Mouse (Mus musculus) midbrain, postnatal 0 days (tissue): ENCODE measurements around the gene Ccdc121. TPM values are rescaled to one million over a fixed set of nuclear protein-coding genes. Genes with fewer than 3 reads are reported as not detected.
A peak's percentile ranks its signal among the peaks of the same experiment; 100 is the strongest.

Source experiments
- ATAC-seq: fragments of 200-750 bp; cut with Nextera tagmentation; 2 replicates; pipeline ENCODE4 v1.8.0; 2017; ENCODE audit warnings: moderate number of reproducible peaks, mild to moderate bottlenecking, moderate TSS enrichment, moderate library complexity; ENCODE audit not compliant: low FRiP score
- DNase-seq: peaks from one replicate; pipeline ENCODE4 v3.0.0-alpha.2; 2015; ENCODE audit warnings: low spot score
- H3K27ac ChIP-seq: fragments of 300-500 bp; sonication (generic); 2 replicates; pipeline ENCODE4 v1.5.1; 2014; ENCODE audit warnings: low read depth, mild to moderate bottlenecking, low read length, mixed read lengths
- H3K27me3 ChIP-seq: fragments of 300-500 bp; sonication (generic); 2 replicates; pipeline ENCODE4 v1.6.1; 2014; ENCODE audit warnings: low read length, control low read depth, mixed read lengths; ENCODE audit not compliant: insufficient read depth
- H3K36me3 ChIP-seq: fragments of 300-500 bp; sonication (generic); 2 replicates; pipeline ENCODE4 v1.6.1; 2014; ENCODE audit warnings: low read length, control low read depth, mixed read lengths; ENCODE audit not compliant: insufficient read depth
- H3K4me1 ChIP-seq: fragments of 300-500 bp; sonication (generic); 2 replicates; pipeline ENCODE4 v1.6.1; 2014; ENCODE audit warnings: mild to moderate bottlenecking, control low read depth, antibody characterized with exemption, low read length, mixed read lengths; ENCODE audit not compliant: insufficient read depth
- H3K4me2 ChIP-seq: fragments of 300-500 bp; sonication (generic); 2 replicates; pipeline ENCODE4 v1.6.1; 2014; ENCODE audit warnings: low read depth, mild to moderate bottlenecking, low read length, mixed read lengths; ENCODE audit not compliant: poor library complexity, severe bottlenecking
- H3K4me3 ChIP-seq: fragments of 300-500 bp; sonication (generic); 2 replicates; pipeline ENCODE4 v1.5.1; 2014; ENCODE audit warnings: low read depth, mild to moderate bottlenecking, low read length, moderate library complexity
- H3K9ac ChIP-seq: fragments of 300-500 bp; sonication (generic); replicated peaks from 2 replicates; pipeline ENCODE4 v1.6.1; 2014; ENCODE audit warnings: mild to moderate bottlenecking, low read length, moderate library complexity, mixed read lengths; ENCODE audit not compliant: poor library complexity, severe bottlenecking
- H3K9me3 ChIP-seq: fragments of 300-500 bp; sonication (generic); 2 replicates; pipeline ENCODE4 v1.6.1; 2016; ENCODE audit warnings: low read length, control low read depth
- CTCF ChIP-seq: IDR thresholded peaks from 2 replicates; pipeline ENCODE4 v1.5.1; 2016; ENCODE audit warnings: antibody characterized with exemption, mild to moderate bottlenecking
- WGBS: fragments of 180-500 bp; shearing (Covaris S2); extraction: QIAGEN DNeasy Blood & Tissue Kit; methylation state at CpG from one replicate; pipeline ENCODE4 v1.1.7; 2014; 5-methylcytosine and 5-hydroxymethylcytosine counted together
- polyA plus RNA-seq: library from polyadenylated mRNA; unstranded; fragments of >200 nt; fragmentation: Nextera tagmentation; extraction: Ambion mirVana; gene quantifications from 2 replicates; pipeline ENCODE4 v1.2.1, GENCODE M21; 2015
- total RNA-seq: library from RNA; depleted of rRNA; stranded (reverse); fragments of >200 nt; gene quantifications from 2 replicates; pipeline ENCODE4 v1.2.3, GENCODE M21; 2014; rRNA removed

Ccdc121 gene
- total and polyA plus RNA-seq, 2 experiments from 2014 or later, result 0.19 to 0.33 TPM

DNA sequence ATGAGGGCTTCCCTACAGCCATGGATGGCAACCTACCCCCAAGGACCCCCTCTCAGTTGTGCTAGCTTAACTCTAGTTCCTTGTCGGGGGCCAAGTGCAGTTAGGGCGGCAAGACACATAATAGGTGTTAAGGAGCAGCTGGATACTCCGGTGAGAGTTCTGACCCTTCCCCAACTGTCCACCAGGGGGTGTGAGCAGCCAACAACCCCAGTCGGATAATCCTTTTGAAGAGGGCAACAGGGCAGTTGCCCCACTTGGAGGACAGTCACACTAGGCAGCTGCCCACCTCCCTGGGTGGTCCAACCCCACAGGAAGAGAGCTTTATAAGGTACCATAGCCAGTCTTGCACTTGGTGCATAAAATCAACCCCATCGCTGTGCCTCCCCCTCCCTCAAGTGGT, 46.2 kb downstream of the Ccdc121 start:
- Histone ChIP-seq H3K27ac (no peak overlapping the region), H3K27me3 (no peaks in the 10 kb centered on the region), H3K36me3 (no peaks in the 10 kb centered on the region), H3K4me3 (no peak overlapping the region), H3K4me2 (no peak overlapping the region), H3K4me1 (no peaks in the 10 kb centered on the region), H3K9me3 (no peaks in the 10 kb centered on the region), H3K9ac (no peak overlapping the region)
- 56% methylated on average over 5 of the region's 5 CpGs for WGBS
- DNase-seq (no peak), ATAC-seq (no peak)
- peak; percentile 56 for TF ChIP-seq CTCF

DNA sequence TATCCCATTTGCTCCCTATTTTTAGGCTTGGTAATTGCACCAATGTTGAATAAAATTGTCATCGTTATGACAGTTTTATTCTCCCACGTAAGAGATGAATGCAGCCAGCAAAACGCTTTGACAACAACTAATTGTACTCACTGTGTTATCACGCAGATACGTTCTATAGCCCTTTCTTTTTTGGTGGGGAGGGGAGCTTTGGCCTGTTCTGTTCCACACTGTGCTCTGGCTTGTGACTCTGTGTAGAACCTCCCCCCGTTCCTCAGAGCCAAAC, 48.4 kb downstream of the Ccdc121 start:
- Histone ChIP-seq H3K9me3 (no peaks in the 10 kb centered on the region), H3K9ac (no peak overlapping the region), H3K4me2 (no peak overlapping the region), H3K4me3 (no peak overlapping the region), H3K4me1 (no peaks in the 10 kb centered on the region), H3K27me3 (no peaks in the 10 kb centered on the region), H3K27ac (no peak overlapping the region), H3K36me3 (no peaks in the 10 kb centered on the region)
- no peak for ATAC-seq
- 84% methylated on average over 6 of the region's 6 CpGs for WGBS
- no peak for TF ChIP-seq CTCF
- DNase-seq, result no peak

DNA sequence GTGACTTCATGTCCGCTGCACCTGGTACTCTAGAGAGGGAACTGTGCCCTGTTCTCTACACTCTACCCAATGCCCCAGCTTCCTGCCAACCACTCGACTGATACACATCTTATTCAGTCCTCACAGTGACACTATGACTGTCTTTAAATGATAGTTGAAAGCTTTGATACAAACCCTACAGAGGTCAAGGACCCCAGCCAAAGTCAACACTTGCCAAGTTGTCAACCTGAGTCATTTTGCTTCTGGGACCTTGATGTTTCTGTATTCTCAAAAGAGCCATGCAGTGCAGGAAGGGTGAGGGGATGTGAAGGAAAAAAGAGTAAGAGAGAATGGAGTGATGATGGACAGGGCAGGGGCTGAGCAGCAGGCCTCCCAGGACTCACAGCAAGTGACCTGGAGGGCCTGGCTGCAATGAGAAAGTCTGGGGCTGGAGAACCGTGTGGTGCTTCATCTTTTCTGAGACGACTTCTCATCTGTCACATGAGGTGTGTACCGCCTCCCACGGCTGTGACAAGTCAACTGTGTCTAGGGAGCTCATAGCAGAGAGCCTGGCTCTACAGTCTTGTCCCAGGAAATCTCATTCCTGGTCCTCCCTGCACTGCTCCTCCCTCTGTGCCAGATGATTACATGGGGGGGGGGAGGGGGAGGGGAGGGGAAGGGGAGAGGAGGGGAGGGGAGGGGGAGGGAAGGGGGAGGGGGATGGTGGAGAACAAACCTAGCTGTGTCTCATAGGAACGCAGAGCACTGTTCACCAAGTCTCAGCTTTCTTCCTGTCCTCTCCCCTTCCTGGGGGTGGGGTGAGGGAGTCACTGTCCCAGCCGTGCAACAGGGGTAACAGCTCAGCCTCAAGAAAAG, 49.0 kb downstream of the Ccdc121 start:
- Histone ChIP-seq H3K4me1 (no peaks in the 10 kb centered on the region), H3K9ac (no peak overlapping the region), H3K4me2 (no peak overlapping the region), H3K4me3 (no peak overlapping the region), H3K36me3 (no peaks in the 10 kb centered on the region), H3K9me3 (no peaks in the 10 kb centered on the region), H3K27me3 (no peaks in the 10 kb centered on the region), H3K27ac (no peak overlapping the region)
- 56% methylated on average over 8 of the region's 8 CpGs for WGBS
- DNase-seq, result no peak
- no peak for ATAC-seq
- TF ChIP-seq CTCF, result no peak

DNA sequence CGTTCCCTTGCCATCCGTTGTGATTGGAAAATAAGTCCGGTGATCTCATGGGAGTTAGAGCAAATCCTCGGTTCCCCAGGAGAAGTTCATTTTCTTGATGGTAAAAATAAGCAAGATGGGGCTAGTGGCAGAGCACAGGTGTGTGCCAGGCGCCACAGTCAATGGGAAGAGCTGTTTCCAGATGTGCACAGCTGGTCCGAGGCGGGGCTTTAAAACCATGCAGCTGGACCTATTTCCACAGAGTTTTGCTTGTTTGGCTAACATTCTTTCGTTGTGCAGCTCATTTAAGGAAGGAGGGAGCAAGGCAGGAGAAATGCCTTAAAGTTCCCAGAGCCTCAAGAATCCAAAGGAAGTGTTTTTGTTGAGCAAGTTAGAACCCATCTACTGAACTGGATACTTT, 49.8 kb downstream of the Ccdc121 start:
- Histone ChIP-seq H3K4me3 (no peak overlapping the region), H3K27ac (no peak overlapping the region), H3K9ac (no peak overlapping the region), H3K36me3 (no peaks in the 10 kb centered on the region), H3K4me2 (no peak overlapping the region), H3K9me3 (no peaks in the 10 kb centered on the region), H3K4me1 (no peaks in the 10 kb centered on the region), H3K27me3 (no peaks in the 10 kb centered on the region)
- no peak for TF ChIP-seq CTCF
- ATAC-seq (no peak), DNase-seq (no peak)
- 79% methylated on average over 8 of the region's 8 CpGs for WGBS

DNA sequence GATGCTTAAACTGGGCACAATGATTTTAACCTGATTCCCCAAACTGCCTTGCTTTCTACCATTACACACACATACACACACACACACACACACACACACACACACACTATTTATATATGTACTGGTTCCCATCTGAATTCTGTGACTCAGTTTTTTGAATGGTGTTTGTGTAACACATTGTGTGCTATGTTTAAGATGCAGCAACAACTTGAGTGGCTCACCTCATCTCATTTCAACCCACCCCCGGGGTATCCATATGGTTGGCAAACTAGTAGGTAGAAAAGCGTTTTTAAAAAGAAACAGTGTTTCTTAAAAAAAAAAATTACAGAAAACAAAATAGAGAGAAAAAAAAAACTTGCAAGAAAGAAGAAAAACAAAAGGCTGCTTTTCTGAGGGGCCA, 51.0 kb downstream of the Ccdc121 start:
- H3K4me2 ChIP-seq, result no peak overlapping the region
- H3K27me3 ChIP-seq, result no peaks in the 10 kb centered on the region
- no peak overlapping the region for H3K9ac ChIP-seq
- WGBS, result 82% methylated on average over 2 of the region's 2 CpGs
- H3K27ac ChIP-seq, result no peak overlapping the region
- ATAC-seq, result no peak
- no peaks in the 10 kb centered on the region for H3K4me1 ChIP-seq
- H3K36me3 ChIP-seq, result no peaks in the 10 kb centered on the region
- no peaks in the 10 kb centered on the region for H3K9me3 ChIP-seq
- H3K4me3 ChIP-seq, result no peak overlapping the region
- DNase-seq, result no peak
- no peak for TF ChIP-seq CTCF

Other genes with a start within 250 kb of the Ccdc121 start
- 35.7 and 40.1 TPM in 2 replicates for gene Cnih3, start 158.8 kb downstream of the Ccdc121 start, total RNA-seq
- 18.8 and 22.5 TPM in 2 replicates for gene Cnih3, start 158.8 kb downstream of the Ccdc121 start, polyA plus RNA-seq
- gene Dnah14, start 65.1 kb upstream of the Ccdc121 start, total RNA-seq, result under 0.01 and 0.14 TPM in 2 replicates
- gene Dnah14, start 65.1 kb upstream of the Ccdc121 start, polyA plus RNA-seq, result 0.43 and 0.70 TPM in 2 replicates